Mouse (Mus musculus): ENCODE data around the gene Itsn1.

DNA sequence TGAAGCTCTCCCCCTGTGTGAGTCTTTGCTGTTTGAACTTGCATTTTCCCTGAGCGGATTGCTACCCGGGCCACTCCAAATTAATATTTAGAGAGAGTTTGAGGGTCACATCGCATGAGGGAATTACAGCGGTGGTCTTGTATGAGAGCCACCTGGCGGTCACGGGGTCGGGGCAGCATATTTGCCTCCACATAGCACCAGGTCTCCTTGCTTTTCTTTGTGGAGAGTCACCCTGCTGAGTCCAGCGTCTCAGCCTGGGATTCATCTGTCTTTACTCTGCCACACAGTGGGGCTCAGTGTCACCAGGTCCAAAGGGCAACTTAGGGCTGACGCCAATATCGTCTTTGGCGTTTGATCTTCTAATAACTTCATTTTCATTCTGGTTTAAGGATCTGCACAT lies 171.2 kb downstream of the Itsn1 start:
- TF ChIP-seq CTCF (IDR thresholded peaks at IDR 0.05; ENCODE audit: control insufficient read depth, insufficient read depth, insufficient read length) (no peak), MAX (IDR thresholded peaks at IDR 0.05) (no peak), USF1 (IDR thresholded peaks at IDR 0.05; ENCODE audit: low read depth) (no peak), CEBPB (IDR thresholded peaks at IDR 0.05; ENCODE audit: low read depth) (no peak)
